Mouse (Mus musculus) limb, embryonic 15.5 days (tissue): ENCODE data around the gene Lgr4. TPM values are rescaled to one million over a fixed set of nuclear protein-coding genes. Genes with fewer than 3 reads are reported as not detected.
A peak's percentile ranks its signal among the peaks of the same experiment; 100 is the strongest.

Experiments used
- ATAC-seq: fragments of 200-750 bp; cut with Nextera tagmentation; 2 replicates; pipeline ENCODE4 v1.8.0; 2017; ENCODE audit warnings: low read depth, moderate TSS enrichment; ENCODE audit not compliant: insufficient number of reproducible peaks, low FRiP score, low TSS enrichment
- H3K27ac ChIP-seq: fragments of 300-500 bp; sonication (generic); 2 replicates; pipeline ENCODE4 v1.5.1; 2015; ENCODE audit warnings: moderate library complexity, mild to moderate bottlenecking, inconsistent platforms
- H3K27me3 ChIP-seq: fragments of 300-500 bp; sonication (generic); 2 replicates; pipeline ENCODE4 v1.6.1; 2015; ENCODE audit warnings: inconsistent platforms
- H3K36me3 ChIP-seq: fragments of 300-500 bp; sonication (generic); 2 replicates; pipeline ENCODE4 v1.6.1; 2015; ENCODE audit warnings: inconsistent platforms
- H3K4me1 ChIP-seq: fragments of 300-500 bp; sonication (generic); 2 replicates; pipeline ENCODE4 v1.6.1; 2015; ENCODE audit warnings: inconsistent platforms
- H3K4me2 ChIP-seq: fragments of 300-500 bp; sonication (generic); 2 replicates; pipeline ENCODE4 v1.6.1; 2015; ENCODE audit warnings: mild to moderate bottlenecking, inconsistent platforms
- H3K4me3 ChIP-seq: fragments of 300-500 bp; sonication (generic); 2 replicates; pipeline ENCODE4 v1.5.1; 2015; ENCODE audit warnings: mild to moderate bottlenecking, inconsistent platforms
- H3K9ac ChIP-seq: fragments of 300-500 bp; sonication (generic); 2 replicates; pipeline ENCODE4 v1.6.1; 2015; ENCODE audit warnings: inconsistent platforms
- H3K9me3 ChIP-seq: fragments of 300-500 bp; sonication (generic); 2 replicates; pipeline ENCODE4 v1.6.1; 2016; ENCODE audit warnings: inconsistent platforms
- WGBS: fragments of 180-500 bp; shearing (Covaris S2); methylation state at CpG from one replicate; pipeline ENCODE4 v1.1.7; 2015; 5-methylcytosine and 5-hydroxymethylcytosine counted together
- polyA plus RNA-seq: library from polyadenylated mRNA; unstranded; fragments of >200 nt; fragmentation: Nextera tagmentation; extraction: Ambion mirVana; gene quantifications from 2 replicates; pipeline ENCODE4 v1.2.1, GENCODE M21; 2015

Gene Lgr4
- polyA plus RNA-seq, 1 experiment from 2014 or later: 15.1 TPM

DNA sequence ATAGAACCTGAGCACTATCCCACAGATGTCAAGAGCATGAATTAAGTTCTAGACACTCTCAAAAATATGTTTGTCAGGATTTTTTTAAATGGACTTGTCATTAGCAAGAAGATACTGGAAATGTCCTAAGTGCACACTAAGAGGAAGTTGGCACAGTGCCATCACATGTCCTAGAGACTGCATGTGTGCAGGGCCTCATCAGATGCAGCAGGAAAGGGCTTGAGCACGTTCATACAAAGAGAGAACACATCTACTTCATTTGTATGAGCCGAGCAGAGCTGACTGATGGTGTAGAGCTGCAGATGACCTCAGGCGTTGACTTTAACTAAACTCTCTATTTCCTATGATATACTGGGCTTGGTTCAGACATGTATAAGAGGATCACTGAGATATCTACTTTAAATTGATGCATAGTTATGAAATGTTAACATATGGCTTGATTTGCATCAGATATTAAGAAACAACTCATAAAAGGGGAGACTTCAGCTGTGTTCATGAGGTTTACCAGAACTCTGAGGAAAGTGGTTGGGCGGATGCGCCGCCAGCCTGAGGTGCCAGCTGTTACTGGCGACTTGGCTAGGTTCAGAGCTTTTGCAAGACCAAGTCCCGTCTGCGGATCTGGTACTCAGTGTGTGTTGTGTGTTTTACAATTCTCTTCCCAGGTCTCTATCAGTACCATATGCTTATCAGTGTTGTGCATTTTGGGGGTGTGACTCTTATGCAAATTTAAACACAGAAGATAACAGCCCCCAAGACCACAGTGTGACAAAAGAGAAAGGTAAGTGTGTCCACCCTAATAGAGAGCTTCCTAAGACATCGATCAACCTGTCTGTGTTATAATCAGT is 90.2 kb downstream of the Lgr4 start:
- Histone ChIP-seq H3K4me2 (no peak overlapping the region), H3K36me3 (peaks cover 36% of the 10 kb centered on the region), H3K9me3 (no peaks in the 10 kb centered on the region), H3K27ac (no peak overlapping the region), H3K4me3 (no peak overlapping the region), H3K4me1 (no peaks in the 10 kb centered on the region), H3K9ac (no peak overlapping the region), H3K27me3 (no peaks in the 10 kb centered on the region)
- ATAC-seq: no peak
- WGBS: 83% methylated on average over 10 of the region's 10 CpGs

DNA sequence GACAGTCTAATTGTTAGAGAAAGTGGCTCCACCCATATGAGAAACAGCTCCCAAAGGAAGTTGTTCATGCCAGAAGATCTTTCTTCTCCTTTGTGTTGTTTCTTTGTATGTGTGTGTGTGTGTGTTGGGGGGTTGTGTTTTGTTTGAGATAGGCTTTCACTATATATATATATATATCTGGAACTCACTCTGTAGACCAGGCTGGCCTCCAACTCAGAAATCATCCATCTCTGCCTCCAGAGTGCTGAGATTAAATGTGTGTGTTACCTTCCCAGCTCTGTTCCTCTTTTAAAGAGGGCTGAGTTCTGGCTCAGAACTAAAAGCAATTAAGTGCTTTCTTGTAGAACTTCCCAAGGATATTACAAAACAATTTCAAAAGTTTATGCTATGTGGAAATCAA is 92.0 kb downstream of the Lgr4 start:
- H3K36me3 ChIP-seq: peaks cover 36% of the 10 kb centered on the region

GRCm38 (mm10) chr2:110012184-110012725 is 94.8 kb downstream of the Lgr4 start:
- 91% methylated on average over 13 of the region's 13 CpGs for WGBS
- no peak overlapping the region for H3K9ac ChIP-seq
- H3K27me3 ChIP-seq: no peaks in the 10 kb centered on the region
- H3K4me3 ChIP-seq: no peak overlapping the region
- no peak overlapping the region for H3K27ac ChIP-seq
- no peak overlapping the region for H3K4me2 ChIP-seq
- H3K4me1 ChIP-seq: peaks cover 7% of the 10 kb centered on the region; the same call in 1 of the 2 replicates
- ATAC-seq: no peak
- no peaks in the 10 kb centered on the region for H3K9me3 ChIP-seq
- H3K36me3 ChIP-seq: peaks cover 25% of the 10 kb centered on the region

More for the DNA sequence above, 92.0 kb downstream of the Lgr4 start:
- no peaks in the 10 kb centered on the region for H3K9me3 ChIP-seq
- ATAC-seq: no peak
- H3K9ac ChIP-seq: no peak overlapping the region
- no peaks in the 10 kb centered on the region for H3K4me1 ChIP-seq
- no peak overlapping the region for H3K4me3 ChIP-seq
- H3K27ac ChIP-seq: no peak overlapping the region
- H3K4me2 ChIP-seq: no peak overlapping the region
- H3K27me3 ChIP-seq: no peaks in the 10 kb centered on the region

- H3K9ac ChIP-seq: 0 out of 2 replicates have a peak overlapping the region, but pooled peaks have one; percentile 90
- ATAC-seq: no peak
Observed at GRCm38 (mm10) chr2:110017087-110017486, 99.6 kb downstream of the Lgr4 start.

DNA sequence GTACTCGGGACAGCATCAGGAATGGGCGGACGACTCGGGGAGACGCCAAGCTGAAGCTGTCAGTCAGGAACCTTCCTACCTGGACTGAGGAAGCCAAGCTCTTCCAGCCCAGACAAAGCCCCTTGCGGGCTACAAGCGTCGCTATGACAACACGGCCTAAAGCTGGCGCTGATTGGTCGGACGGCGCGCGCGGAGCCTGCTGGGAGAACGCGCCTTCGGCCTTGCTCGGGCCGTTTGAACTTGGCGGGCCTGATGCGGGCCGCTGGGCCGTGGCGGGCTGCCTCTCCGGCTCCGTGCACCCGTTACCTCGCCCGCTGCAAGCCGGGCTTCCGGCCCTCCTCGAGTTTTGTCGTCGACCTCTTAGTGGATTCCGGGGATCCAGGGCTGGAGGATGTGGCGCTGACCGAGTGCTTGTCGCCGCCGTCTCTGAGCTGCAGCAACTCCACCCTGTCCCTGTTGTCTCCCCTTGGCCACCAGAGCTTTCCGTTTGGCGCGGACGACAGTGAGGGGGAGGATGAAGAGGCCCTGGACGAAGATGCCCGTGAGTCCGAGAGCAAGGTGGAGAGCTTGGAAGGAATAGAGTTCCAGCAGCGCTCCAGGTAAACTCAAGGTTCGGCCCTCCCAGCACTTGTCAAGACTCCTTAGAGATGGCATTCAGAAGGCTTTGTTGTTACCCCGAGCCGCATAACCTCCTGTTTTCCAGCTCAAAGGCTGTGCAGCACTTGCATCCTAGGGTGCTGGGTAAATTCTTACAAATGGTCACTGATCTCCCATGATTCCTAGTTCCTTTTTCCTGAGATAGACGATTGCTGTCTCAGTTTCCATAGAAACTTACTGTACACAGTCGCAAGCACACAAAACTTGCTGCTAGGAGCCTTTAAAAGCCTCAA is 100.4 kb downstream of the Lgr4 start, which contains the start of gene Ccdc34:
Ccdc34 (plus strand) TSS at position 202 of the 890 bp plus-strand sequence.
- H3K9me3 ChIP-seq: no peaks in the 10 kb centered on the region
- under 1% methylated on average over 53 of the region's 55 CpGs for WGBS
- no peaks in the 10 kb centered on the region for H3K27me3 ChIP-seq
- peak within 1 kb of the TSS; percentile 90 for H3K9ac ChIP-seq
- peak within 1 kb of the TSS; percentile 70 for H3K4me2 ChIP-seq
- peak; percentile 93 for ATAC-seq
- H3K4me3 ChIP-seq: peak within 1 kb of the TSS; percentile 80
- H3K36me3 ChIP-seq: peaks cover 7% of the 10 kb centered on the region
- peak within 1 kb of the TSS; percentile 82 for H3K27ac ChIP-seq
- H3K4me1 ChIP-seq: peaks cover 26% of the 10 kb centered on the region

More at GRCm38 (mm10) chr2:110017087-110017486, 99.6 kb downstream of the Lgr4 start:
- Histone ChIP-seq H3K4me1 (peaks cover 26% of the 10 kb centered on the region), H3K27ac (no peak overlapping the region), H3K4me2 (peak overlapping the region; percentile 70), H3K4me3 (peak overlapping the region; percentile 80), H3K36me3 (peaks cover 9% of the 10 kb centered on the region), H3K27me3 (no peaks in the 10 kb centered on the region), H3K9me3 (no peaks in the 10 kb centered on the region)
- WGBS: 46% methylated on average over 7 of the region's 7 CpGs

DNA sequence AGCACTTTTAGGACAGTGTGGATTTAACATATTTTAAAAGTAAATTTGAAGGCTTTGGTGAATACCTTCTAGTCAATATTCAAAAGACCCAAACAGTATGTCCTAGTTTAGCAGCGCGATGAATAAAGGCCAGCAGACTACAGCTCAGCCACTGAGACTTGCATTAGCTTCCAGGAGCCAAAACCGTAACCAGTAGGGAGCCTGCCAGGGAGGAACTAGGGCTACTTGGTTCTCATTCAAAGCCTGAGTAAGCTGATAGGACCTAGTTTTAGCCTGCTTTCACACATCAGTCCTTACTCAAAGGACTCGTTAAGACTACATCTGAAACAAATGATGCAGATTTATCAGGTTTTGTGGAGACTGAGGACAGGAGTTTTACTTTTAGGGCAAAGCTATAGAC is 102.2 kb downstream of the Lgr4 start:
- Histone ChIP-seq H3K27ac (no peak overlapping the region), H3K27me3 (no peaks in the 10 kb centered on the region), H3K4me2 (no peak overlapping the region), H3K9ac (no peak overlapping the region), H3K9me3 (no peaks in the 10 kb centered on the region), H3K4me1 (peaks cover 26% of the 10 kb centered on the region), H3K36me3 (peaks cover 10% of the 10 kb centered on the region), H3K4me3 (no peak overlapping the region)
- ATAC-seq: no peak
- whole genome bisulfite sequencing: 73% methylated on average over 4 of the region's 4 CpGs

GRCm38 (mm10) chr2:110020430-110020829 is 103.0 kb downstream of the Lgr4 start:
- Histone ChIP-seq H3K9ac (no peak overlapping the region), H3K9me3 (no peaks in the 10 kb centered on the region), H3K36me3 (peaks cover 10% of the 10 kb centered on the region), H3K4me2 (no peak overlapping the region), H3K4me1 (peaks cover 24% of the 10 kb centered on the region), H3K4me3 (no peak overlapping the region), H3K27ac (no peak overlapping the region), H3K27me3 (no peaks in the 10 kb centered on the region)
- 74% methylated on average over 1 of the region's 1 CpGs for WGBS
- ATAC-seq: no peak

DNA sequence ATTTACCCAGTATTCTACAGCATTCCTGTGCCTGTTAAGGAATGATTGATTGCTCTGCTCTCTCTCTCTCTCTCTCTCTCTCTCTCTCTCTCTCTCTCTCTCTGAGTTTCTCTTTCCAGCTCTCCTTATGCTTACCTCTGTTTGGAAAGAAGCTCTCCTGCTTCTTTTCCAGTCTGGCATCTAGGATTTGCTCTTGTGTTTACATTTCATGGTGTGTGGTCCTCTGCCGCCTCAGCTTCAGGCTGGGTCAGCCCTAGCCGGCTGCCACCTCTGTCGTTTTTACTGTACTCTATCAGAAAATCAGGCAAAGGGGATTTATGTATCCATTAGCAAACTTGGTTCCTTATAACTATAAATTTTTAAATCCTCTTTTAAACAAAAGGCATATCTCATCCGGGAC is 118.8 kb downstream of the Lgr4 start:
- ATAC-seq: peak; percentile 35; the same call in 1 of the 2 replicates
- Histone ChIP-seq H3K4me2 (no peak overlapping the region), H3K27ac (no peak overlapping the region), H3K4me1 (peaks cover 12% of the 10 kb centered on the region), H3K9ac (no peak overlapping the region), H3K9me3 (no peaks in the 10 kb centered on the region), H3K27me3 (no peaks in the 10 kb centered on the region), H3K4me3 (no peak overlapping the region), H3K36me3 (0 out of 2 replicates have a peak, but pooled peaks cover 11% of the 10 kb centered on the region)
- 18% methylated on average over 4 of the region's 4 CpGs for WGBS

DNA sequence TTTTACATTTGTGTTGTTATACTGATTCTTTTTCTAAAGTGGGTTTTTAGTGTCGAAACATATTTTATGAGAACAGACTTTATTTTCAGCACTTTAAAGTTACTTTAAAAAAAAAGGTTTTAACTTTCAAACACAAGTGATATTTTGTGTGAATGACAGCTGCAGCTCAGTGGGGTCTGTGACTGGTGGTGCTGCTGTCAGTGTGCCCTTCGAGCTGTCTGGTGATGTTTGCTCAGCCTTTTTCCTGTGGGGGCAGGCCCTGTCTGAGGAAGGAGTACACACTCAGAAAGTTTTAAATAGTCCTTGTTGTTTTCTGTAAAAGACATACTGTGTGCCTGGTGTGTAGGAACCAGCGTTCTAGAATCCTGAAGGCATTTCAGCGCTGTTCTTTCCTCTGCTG is 119.2 kb downstream of the Lgr4 start:
- no peak for ATAC-seq
- WGBS: 58% methylated on average over 4 of the region's 4 CpGs
- 0 out of 2 replicates have a peak, but pooled peaks cover 11% of the 10 kb centered on the region for H3K36me3 ChIP-seq
- H3K9me3 ChIP-seq: no peaks in the 10 kb centered on the region
- H3K27me3 ChIP-seq: no peaks in the 10 kb centered on the region
- no peak overlapping the region for H3K4me2 ChIP-seq
- peak overlapping the region; percentile 34 for H3K27ac ChIP-seq
- H3K4me3 ChIP-seq: no peak overlapping the region
- peaks cover 12% of the 10 kb centered on the region for H3K4me1 ChIP-seq
- no peak overlapping the region for H3K9ac ChIP-seq

- WGBS: 77% methylated on average over 2 of the region's 2 CpGs
- Histone ChIP-seq H3K4me3 (no peak overlapping the region), H3K36me3 (0 out of 2 replicates have a peak, but pooled peaks cover 11% of the 10 kb centered on the region), H3K27me3 (no peaks in the 10 kb centered on the region), H3K9ac (no peak overlapping the region), H3K4me2 (no peak overlapping the region), H3K4me1 (peaks cover 12% of the 10 kb centered on the region), H3K27ac (peak overlapping the region; percentile 34; the same call in 1 of the 2 replicates), H3K9me3 (no peaks in the 10 kb centered on the region)
- no peak for ATAC-seq
Observed at GRCm38 (mm10) chr2:110037221-110037620, 119.8 kb downstream of the Lgr4 start.

- no peak for ATAC-seq
- no peak overlapping the region for H3K4me3 ChIP-seq
- no peak overlapping the region; the same call in 1 of the 2 replicates for H3K27ac ChIP-seq
- H3K4me2 ChIP-seq: no peak overlapping the region
- 0 out of 2 replicates have a peak, but pooled peaks cover 5% of the 10 kb centered on the region for H3K36me3 ChIP-seq
- no peaks in the 10 kb centered on the region for H3K27me3 ChIP-seq
- peaks cover 10% of the 10 kb centered on the region for H3K4me1 ChIP-seq
- no peak overlapping the region for H3K9ac ChIP-seq
- 68% methylated on average over 5 of the region's 5 CpGs for WGBS
- no peaks in the 10 kb centered on the region for H3K9me3 ChIP-seq
Observed at GRCm38 (mm10) chr2:110038341-110038740, 120.9 kb downstream of the Lgr4 start.
